Mouse (Mus musculus): ENCODE results near the gene Lingo1. TPM values are rescaled to one million over a fixed set of nuclear protein-coding genes. Genes with fewer than 3 reads are reported as not detected.
A peak's percentile ranks its signal among the peaks of the same experiment; 100 is the strongest.

The Lingo1 gene
- polyA plus RNA-seq, 1 experiment from 2014 or later = 0.75 TPM

DNA sequence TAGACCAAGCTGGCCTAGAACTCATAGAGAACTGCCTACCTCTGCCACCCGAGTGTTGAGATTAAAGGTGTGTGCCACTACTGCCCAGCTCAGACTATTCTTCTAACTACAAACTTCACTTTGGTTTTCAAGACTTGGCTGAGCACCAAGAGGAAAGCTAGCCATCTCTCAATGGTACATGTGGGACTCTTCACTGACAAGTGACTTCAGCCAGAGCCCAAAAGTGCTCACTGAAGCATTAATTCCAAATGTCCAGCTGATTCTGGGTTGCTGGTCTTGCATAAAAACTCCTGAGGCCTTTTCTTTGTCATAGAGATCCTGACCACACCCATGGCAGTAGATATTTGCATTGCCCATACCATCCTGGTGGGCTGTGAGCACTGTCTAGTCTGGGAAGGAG, 81.9 kb downstream of the Lingo1 start:
- no peak for ATAC-seq
- no peaks in the 10 kb centered on the region for H3K9me3 ChIP-seq (replicated peaks)
- H3K27ac ChIP-seq = no peak overlapping the region
- no peaks in the 10 kb centered on the region for H3K36me3 ChIP-seq
- H3K4me1 ChIP-seq = no peaks in the 10 kb centered on the region
- H3K27me3 ChIP-seq (replicated peaks) = no peaks in the 10 kb centered on the region; the same call in 1 of the 2 replicates
- no peak overlapping the region for H3K9ac ChIP-seq
- H3K4me3 ChIP-seq = no peak overlapping the region
- H3K4me2 ChIP-seq = no peak overlapping the region
- 33% methylated on average over 1 of the region's 1 CpGs for WGBS (ENCODE audit: insufficient replicate concordance)

GRCm38 (mm10) chr9:56712667-56713369, 83.5 kb downstream of the Lingo1 start:
- no peaks in the 10 kb centered on the region; the same call in 1 of the 2 replicates for H3K27me3 ChIP-seq (replicated peaks)
- H3K4me3 ChIP-seq = no peak overlapping the region
- no peaks in the 10 kb centered on the region for H3K9me3 ChIP-seq (replicated peaks)
- no peak for ATAC-seq
- WGBS (ENCODE audit: insufficient replicate concordance) = 56% methylated on average over 14 of the region's 14 CpGs
- no peaks in the 10 kb centered on the region for H3K36me3 ChIP-seq
- no peak overlapping the region for H3K9ac ChIP-seq
- H3K4me1 ChIP-seq = no peaks in the 10 kb centered on the region
- H3K27ac ChIP-seq = no peak overlapping the region
- no peak overlapping the region for H3K4me2 ChIP-seq

- no peaks in the 10 kb centered on the region for H3K36me3 ChIP-seq
- no peak overlapping the region for H3K27ac ChIP-seq
- no peak overlapping the region for H3K4me3 ChIP-seq
- WGBS (ENCODE audit: insufficient replicate concordance) = 73% methylated on average over 6 of the region's 6 CpGs
- H3K9ac ChIP-seq = no peak overlapping the region
- H3K27me3 ChIP-seq (replicated peaks) = no peaks in the 10 kb centered on the region; the same call in 1 of the 2 replicates
- no peak for ATAC-seq
- no peaks in the 10 kb centered on the region for H3K9me3 ChIP-seq (replicated peaks)
- no peaks in the 10 kb centered on the region for H3K4me1 ChIP-seq
- no peak overlapping the region for H3K4me2 ChIP-seq
Measured at GRCm38 (mm10) chr9:56710958-56711357, 85.3 kb downstream of the Lingo1 start.

DNA sequence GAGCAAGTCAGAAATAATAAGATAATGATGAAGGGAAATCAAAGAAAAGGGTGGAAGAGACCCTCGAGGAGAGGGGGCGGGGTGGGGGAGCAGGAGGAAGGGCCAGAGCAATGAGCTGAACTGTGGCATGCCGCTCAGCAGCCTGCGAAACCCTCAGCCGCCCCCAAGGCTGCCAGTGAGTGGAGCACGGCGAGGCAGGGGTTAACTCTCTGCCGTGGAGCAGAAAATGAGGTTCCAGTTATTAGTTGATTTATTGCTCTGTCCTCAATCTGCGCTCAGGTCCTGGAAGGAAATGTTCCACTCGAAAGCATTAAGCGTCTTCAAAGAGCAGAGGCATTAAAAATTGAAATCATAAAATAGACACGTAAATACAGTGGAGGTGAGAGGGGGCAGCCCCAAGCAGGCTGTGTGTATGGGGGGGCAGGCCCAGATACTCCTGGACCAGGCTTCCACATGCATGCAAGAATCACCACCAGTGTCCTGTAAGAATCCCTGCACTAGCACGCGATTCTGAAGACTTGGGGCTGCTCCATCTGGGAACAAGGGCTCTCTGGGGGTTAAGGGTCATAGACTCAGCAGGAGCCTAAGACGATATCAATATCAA, 89.7 kb downstream of the Lingo1 start:
- no peak overlapping the region for H3K4me2 ChIP-seq

GRCm38 (mm10) chr9:56701394-56701793, 94.9 kb downstream of the Lingo1 start:
- no peaks in the 10 kb centered on the region for H3K9me3 ChIP-seq (replicated peaks)
- 69% methylated on average over 3 of the region's 3 CpGs for WGBS (ENCODE audit: insufficient replicate concordance)
- H3K4me3 ChIP-seq = no peak overlapping the region
- H3K27ac ChIP-seq = no peak overlapping the region
- ATAC-seq = no peak
- H3K27me3 ChIP-seq (replicated peaks) = 0 out of 2 replicates have a peak, but pooled peaks cover 2% of the 10 kb centered on the region
- H3K4me2 ChIP-seq = no peak overlapping the region
- no peaks in the 10 kb centered on the region for H3K36me3 ChIP-seq
- H3K9ac ChIP-seq = no peak overlapping the region
- no peaks in the 10 kb centered on the region for H3K4me1 ChIP-seq

More for the DNA sequence above, 89.7 kb downstream of the Lingo1 start:
- H3K9me3 ChIP-seq (replicated peaks) = no peaks in the 10 kb centered on the region
- no peaks in the 10 kb centered on the region for H3K36me3 ChIP-seq
- H3K9ac ChIP-seq = no peak overlapping the region
- no peak for ATAC-seq
- 0 out of 2 replicates have a peak, but pooled peaks cover 2% of the 10 kb centered on the region for H3K27me3 ChIP-seq (replicated peaks)
- H3K4me3 ChIP-seq = no peak overlapping the region
- no peaks in the 10 kb centered on the region for H3K4me1 ChIP-seq
- no peak overlapping the region for H3K27ac ChIP-seq
- 55% methylated on average over 15 of the region's 15 CpGs for WGBS (ENCODE audit: insufficient replicate concordance)

DNA sequence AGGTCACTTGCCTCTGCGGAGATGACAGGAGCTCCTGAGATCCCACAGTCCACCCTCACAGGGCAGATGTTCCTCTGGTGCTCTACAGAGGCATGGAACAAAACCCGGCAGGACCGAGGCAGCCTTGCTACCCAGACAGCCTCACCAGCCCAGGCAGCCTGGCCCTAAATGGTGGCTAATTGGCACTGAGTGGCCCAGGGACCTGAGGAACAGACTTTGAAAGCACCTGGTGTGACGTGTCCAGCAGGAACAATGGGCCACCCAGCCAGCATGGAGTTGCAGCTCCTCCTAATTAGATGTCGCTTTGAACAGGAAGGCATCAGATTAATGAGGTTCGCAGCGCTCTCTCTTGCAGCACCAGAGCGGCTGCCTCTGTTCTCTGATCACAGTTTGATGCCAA, 95.4 kb downstream of the Lingo1 start:
- no peaks in the 10 kb centered on the region for H3K9me3 ChIP-seq (replicated peaks)
- ATAC-seq = no peak
- 63% methylated on average over 8 of the region's 8 CpGs for WGBS (ENCODE audit: insufficient replicate concordance)
- 0 out of 2 replicates have a peak, but pooled peaks cover 2% of the 10 kb centered on the region for H3K27me3 ChIP-seq (replicated peaks)
- H3K9ac ChIP-seq = no peak overlapping the region
- H3K4me1 ChIP-seq = no peaks in the 10 kb centered on the region
- H3K4me2 ChIP-seq = no peak overlapping the region
- H3K4me3 ChIP-seq = no peak overlapping the region
- H3K36me3 ChIP-seq = no peaks in the 10 kb centered on the region
- H3K27ac ChIP-seq = no peak overlapping the region

GRCm38 (mm10) chr9:56698715-56699370, 97.4 kb downstream of the Lingo1 start:
- Histone ChIP-seq H3K4me1 (no peaks in the 10 kb centered on the region), H3K27me3 (replicated peaks) (0 out of 2 replicates have a peak, but pooled peaks cover 2% of the 10 kb centered on the region), H3K4me3 (no peak overlapping the region), H3K4me2 (no peak overlapping the region), H3K9ac (no peak overlapping the region), H3K36me3 (no peaks in the 10 kb centered on the region), H3K27ac (no peak overlapping the region), H3K9me3 (replicated peaks) (no peaks in the 10 kb centered on the region)
- 56% methylated on average over 7 of the region's 7 CpGs for WGBS (ENCODE audit: insufficient replicate concordance)
- ATAC-seq = no peak

DNA sequence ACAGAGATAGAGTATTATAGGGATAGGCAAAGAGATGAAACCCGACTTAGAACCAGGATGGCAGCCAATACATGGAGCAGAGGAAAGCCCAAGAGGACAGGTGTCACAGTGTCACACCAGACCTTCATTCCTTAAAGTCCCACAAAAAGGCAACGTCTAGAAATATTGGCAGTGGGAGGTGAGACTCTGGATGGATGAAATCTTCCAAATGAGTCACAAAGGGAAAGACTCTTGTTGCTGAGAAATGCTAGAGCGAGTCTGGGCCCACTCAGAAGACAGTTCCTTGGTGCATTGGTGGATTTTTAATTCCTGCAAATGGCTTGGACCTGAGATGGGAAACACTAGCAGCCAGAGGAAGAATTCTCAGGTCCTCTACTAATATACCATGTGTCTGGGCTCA, 102.2 kb downstream of the Lingo1 start:
- 59% methylated on average over 3 of the region's 3 CpGs for WGBS (ENCODE audit: insufficient replicate concordance)
- Histone ChIP-seq H3K4me2 (no peak overlapping the region), H3K4me1 (no peaks in the 10 kb centered on the region), H3K36me3 (no peaks in the 10 kb centered on the region), H3K27ac (no peak overlapping the region), H3K4me3 (no peak overlapping the region), H3K9me3 (replicated peaks) (no peaks in the 10 kb centered on the region), H3K9ac (no peak overlapping the region), H3K27me3 (replicated peaks) (no peaks in the 10 kb centered on the region)
- ATAC-seq = no peak

GRCm38 (mm10) chr9:56691226-56691625, 105.0 kb downstream of the Lingo1 start:
- no peaks in the 10 kb centered on the region for H3K27me3 ChIP-seq (replicated peaks)
- no peak for ATAC-seq
- H3K36me3 ChIP-seq = no peaks in the 10 kb centered on the region
- no peak overlapping the region for H3K4me3 ChIP-seq
- 0 out of 2 replicates have a peak, but pooled peaks cover 4% of the 10 kb centered on the region for H3K4me1 ChIP-seq
- no peak overlapping the region for H3K4me2 ChIP-seq
- 58% methylated on average over 3 of the region's 3 CpGs for WGBS (ENCODE audit: insufficient replicate concordance)
- no peaks in the 10 kb centered on the region for H3K9me3 ChIP-seq (replicated peaks)
- H3K9ac ChIP-seq = no peak overlapping the region
- no peak overlapping the region for H3K27ac ChIP-seq

GRCm38 (mm10) chr9:56690679-56691078, 105.6 kb downstream of the Lingo1 start:
- Histone ChIP-seq H3K9me3 (replicated peaks) (no peaks in the 10 kb centered on the region), H3K9ac (no peak overlapping the region), H3K36me3 (no peaks in the 10 kb centered on the region), H3K4me1 (0 out of 2 replicates have a peak, but pooled peaks cover 4% of the 10 kb centered on the region), H3K4me3 (no peak overlapping the region), H3K4me2 (no peak overlapping the region), H3K27me3 (replicated peaks) (no peaks in the 10 kb centered on the region), H3K27ac (no peak overlapping the region)
- 26% methylated on average over 1 of the region's 1 CpGs for WGBS (ENCODE audit: insufficient replicate concordance)
- no peak for ATAC-seq

DNA sequence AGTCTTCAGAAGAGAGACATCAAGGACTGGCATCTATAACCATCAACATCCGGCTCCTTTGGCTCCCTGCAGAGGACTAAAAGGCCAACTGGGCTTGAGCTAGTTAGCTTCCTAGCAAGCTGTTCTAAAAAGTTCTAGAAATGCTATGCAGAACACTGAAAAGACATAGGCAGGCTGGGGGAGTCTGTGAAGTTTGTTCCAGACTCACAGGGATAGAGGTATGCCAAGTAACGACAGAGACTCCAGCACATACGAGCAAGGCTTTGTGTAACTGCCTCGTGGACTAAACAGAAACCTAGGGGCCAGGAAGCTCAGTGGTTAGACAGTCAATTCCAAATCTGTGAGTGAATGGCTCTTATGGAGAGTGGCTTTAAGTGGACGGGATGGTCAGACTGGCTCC, 108.8 kb downstream of the Lingo1 start:
- 0 out of 2 replicates have a peak overlapping the region, but pooled peaks have one; percentile 45 for H3K27ac ChIP-seq
- no peak overlapping the region for H3K4me3 ChIP-seq
- no peak for ATAC-seq
- H3K36me3 ChIP-seq = no peaks in the 10 kb centered on the region
- no peak overlapping the region for H3K4me2 ChIP-seq
- H3K4me1 ChIP-seq = 0 out of 2 replicates have a peak, but pooled peaks cover 4% of the 10 kb centered on the region
- WGBS (ENCODE audit: insufficient replicate concordance) = 64% methylated on average over 5 of the region's 5 CpGs
- H3K27me3 ChIP-seq (replicated peaks) = no peaks in the 10 kb centered on the region
- H3K9ac ChIP-seq = no peak overlapping the region
- H3K9me3 ChIP-seq (replicated peaks) = no peaks in the 10 kb centered on the region

DNA sequence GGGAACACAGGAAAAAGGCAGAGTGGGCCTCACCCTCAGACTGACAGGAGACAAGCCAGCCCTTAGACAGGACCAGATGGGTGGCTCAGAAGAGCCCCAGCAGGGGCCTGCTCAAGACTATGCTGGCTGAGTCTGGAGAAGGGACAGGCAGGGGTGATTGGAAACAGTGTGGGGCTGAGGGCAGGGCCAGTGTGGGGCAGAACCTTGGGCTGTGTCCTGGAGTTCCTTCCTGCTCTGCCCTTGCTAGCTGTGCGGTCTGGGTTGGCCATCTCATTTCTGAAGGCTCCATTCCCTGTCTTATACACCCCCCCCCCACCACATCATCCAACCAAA, 109.2 kb downstream of the Lingo1 start:
- peak overlapping the region; percentile 45; the same call in 1 of the 2 replicates for H3K27ac ChIP-seq
- 0 out of 2 replicates have a peak, but pooled peaks cover 4% of the 10 kb centered on the region for H3K4me1 ChIP-seq
- H3K9ac ChIP-seq = no peak overlapping the region

More for the DNA sequence above, 109.2 kb downstream of the Lingo1 start:
- Histone ChIP-seq H3K4me2 (no peak overlapping the region), H3K36me3 (no peaks in the 10 kb centered on the region), H3K4me3 (no peak overlapping the region), H3K9me3 (replicated peaks) (no peaks in the 10 kb centered on the region), H3K27me3 (replicated peaks) (no peaks in the 10 kb centered on the region)
- no peak for ATAC-seq
- WGBS (ENCODE audit: insufficient replicate concordance) = 57% methylated on average over 1 of the region's 1 CpGs
